Mouse (Mus musculus) MEL (cell line): Measurements from ENCODE around the gene Rbck1. TPM values are rescaled to one million over a fixed set of nuclear protein-coding genes. Genes with fewer than 3 reads are reported as not detected.
"Not testable (repeated sequence)": the region's sequence is repeated elsewhere in the genome, so short reads cannot be mapped to it uniquely, and the experiment has no call there.

Experiments used
- DNase-seq: peaks from one replicate; pipeline ENCODE4 v3.0.0; 2011; ENCODE audit warnings: low read depth, low spot score
- H3K27ac ChIP-seq: 2 replicates; pipeline ENCODE4 v1.5.1; 2012; ENCODE audit warnings: low read depth, mild to moderate bottlenecking, control low read depth, low read length, moderate library complexity; ENCODE audit not compliant: control insufficient read depth
- H3K27me3 ChIP-seq, 2 experiments: fragments of 150-350 bp in 1 of 2; sonication (generic) in 1 of 2; 2 replicates each; pipeline ENCODE4 v1.6.1; 2012; ENCODE audit warnings: low read length in 2 of 2, mild to moderate bottlenecking in 2 of 2, improper control_type of control experiment in 1 of 2, moderate library complexity in 1 of 2; ENCODE audit not compliant: insufficient read depth in 2 of 2, control insufficient read depth in 1 of 2
- H3K36me3 ChIP-seq, 2 experiments: 2 replicates each; pipeline ENCODE4 v1.6.1; 2012 to 2014; ENCODE audit warnings: low read length in 2 of 2, improper control_type of control experiment in 1 of 2, inconsistent platforms in 1 of 2, mild to moderate bottlenecking in 1 of 2; ENCODE audit not compliant: insufficient read depth in 2 of 2, control insufficient read depth in 1 of 2
- H3K4me1 ChIP-seq, 2 experiments: fragments of 150-350 bp in 1 of 2; sonication (generic) in 1 of 2; 2 replicates each; pipeline ENCODE4 v1.6.1; 2012; ENCODE audit warnings: low read length in 2 of 2, improper control_type of control experiment in 1 of 2, mild to moderate bottlenecking in 1 of 2; ENCODE audit not compliant: insufficient read depth in 2 of 2, control insufficient read depth in 1 of 2
- H3K4me3 ChIP-seq, 2 experiments: fragments of 150-350 bp in 1 of 2; sonication (generic) in 1 of 2; 2 replicates each; pipeline ENCODE4 v1.5.1; 2012; ENCODE audit warnings: low read depth in 2 of 2, low read length in 2 of 2, mild to moderate bottlenecking in 2 of 2, moderate library complexity in 2 of 2, control low read depth in 1 of 2, improper control_type of control experiment in 1 of 2; ENCODE audit not compliant: control insufficient read depth in 1 of 2, insufficient read depth in 1 of 2
- H3K79me2 ChIP-seq: 2 replicates; pipeline ENCODE4 v1.6.1; 2012; ENCODE audit warnings: mild to moderate bottlenecking, low read length, moderate library complexity; ENCODE audit not compliant: control insufficient read depth, poor library complexity, insufficient read depth
- H3K9ac ChIP-seq: 2 replicates; pipeline ENCODE4 v1.6.1; 2012; ENCODE audit warnings: low read depth, mild to moderate bottlenecking, control low read depth, low read length, moderate library complexity; ENCODE audit not compliant: control insufficient read depth, poor library complexity, severe bottlenecking
- H3K9me3 ChIP-seq: fragments of 150-350 bp; sonication (generic); replicated peaks from 2 replicates; pipeline ENCODE4 v1.6.1; 2012; ENCODE audit warnings: mild to moderate bottlenecking, low read length, improper control_type of control experiment, moderate library complexity; ENCODE audit not compliant: insufficient read depth
- CHD1 ChIP-seq: IDR thresholded peaks from 2 replicates; pipeline ENCODE4 v1.6.1; 2012; ENCODE audit warnings: low read depth, mild to moderate bottlenecking, inconsistent platforms, low read length, improper control_type of control experiment
- CTCF ChIP-seq, 3 experiments: IDR thresholded peaks in 2 of 3; conservative IDR thresholded peaks in 1 of 3; 2 replicates each; pipeline ENCODE4 v1.5.1; 2011 to 2012; ENCODE audit warnings: low read length in 3 of 3, low read depth in 2 of 3, mild to moderate bottlenecking in 2 of 3, improper control_type of control experiment in 1 of 3, inconsistent platforms in 1 of 3, mixed read lengths in 1 of 3, moderate library complexity in 1 of 3; ENCODE audit not compliant: control insufficient read depth in 1 of 3, insufficient read depth in 1 of 3, poor library complexity in 1 of 3, severe bottlenecking in 1 of 3
- E2F4 ChIP-seq: IDR thresholded peaks from 2 replicates; pipeline ENCODE4 v1.6.1; 2011; ENCODE audit warnings: low read depth, low read length, improper control_type of control experiment, borderline replicate concordance
- ETS1 ChIP-seq: IDR thresholded peaks from 2 replicates; pipeline ENCODE4 v1.6.1; 2012; ENCODE audit warnings: low read depth, mild to moderate bottlenecking, inconsistent platforms, low read length, improper control_type of control experiment, moderate library complexity
- GABPA ChIP-seq: IDR thresholded peaks from 2 replicates; pipeline ENCODE4 v1.6.1; 2012; ENCODE audit warnings: low read depth, mild to moderate bottlenecking, inconsistent platforms, low read length, improper control_type of control experiment, moderate library complexity
- HCFC1 ChIP-seq: IDR thresholded peaks from 2 replicates; pipeline ENCODE4 v1.6.1; 2012; ENCODE audit warnings: low read depth, mild to moderate bottlenecking, inconsistent platforms, low read length, improper control_type of control experiment, moderate library complexity
- KAT2A ChIP-seq: conservative IDR thresholded peaks from 2 replicates; pipeline ENCODE4 v1.6.1; 2012; ENCODE audit warnings: low read depth, low read length, improper control_type of control experiment, inconsistent platforms
- MXI1 ChIP-seq: IDR thresholded peaks from 2 replicates; pipeline ENCODE4 v1.6.1; 2011; ENCODE audit warnings: mild to moderate bottlenecking, low read depth, low read length, improper control_type of control experiment
- MYB ChIP-seq: IDR thresholded peaks from 2 replicates; pipeline ENCODE4 v1.6.1; 2011; ENCODE audit warnings: mild to moderate bottlenecking, low read depth, low read length, improper control_type of control experiment
- NELFE ChIP-seq: IDR thresholded peaks from 2 replicates; pipeline ENCODE4 v1.6.1; 2011; ENCODE audit warnings: low read depth, low read length, improper control_type of control experiment
- POLR2AphosphoS5 ChIP-seq: IDR thresholded peaks from 2 replicates; pipeline ENCODE4 v1.6.1; 2012; ENCODE audit warnings: low read depth, borderline replicate concordance, mild to moderate bottlenecking, inconsistent platforms, low read length, moderate library complexity, mixed read lengths
- RAD21 ChIP-seq: IDR thresholded peaks from 2 replicates; pipeline ENCODE4 v1.6.1; 2011; ENCODE audit warnings: mild to moderate bottlenecking, low read depth, low read length, improper control_type of control experiment
- SMC3 ChIP-seq: IDR thresholded peaks from 2 replicates; pipeline ENCODE4 v1.6.1; 2011; ENCODE audit warnings: low read depth, low read length, improper control_type of control experiment
- TCF12 ChIP-seq: IDR thresholded peaks from 2 replicates; pipeline ENCODE4 v1.6.1; 2014; ENCODE audit warnings: low read depth, mild to moderate bottlenecking, inconsistent platforms, low read length, improper control_type of control experiment, moderate library complexity
- UBTF ChIP-seq: IDR thresholded peaks from 2 replicates; pipeline ENCODE4 v1.6.1; 2012; ENCODE audit warnings: low read depth, mild to moderate bottlenecking, inconsistent platforms, low read length, improper control_type of control experiment, moderate library complexity, borderline replicate concordance; ENCODE audit not compliant: insufficient read depth
- USF2 ChIP-seq, 2 experiments: IDR thresholded peaks; 2 replicates each; pipeline ENCODE4 v1.6.1; 2011 to 2012; ENCODE audit warnings: improper control_type of control experiment in 2 of 2, low read length in 2 of 2, borderline replicate concordance in 1 of 2, inconsistent platforms in 1 of 2, low read depth in 1 of 2, mild to moderate bottlenecking in 1 of 2; ENCODE audit not compliant: insufficient read depth in 1 of 2
- ZC3H11A ChIP-seq: IDR thresholded peaks from 2 replicates; pipeline ENCODE4 v1.6.1; 2012; ENCODE audit warnings: low read depth, mild to moderate bottlenecking, inconsistent platforms, low read length, improper control_type of control experiment
- ZKSCAN1 ChIP-seq: IDR thresholded peaks from 2 replicates; pipeline ENCODE4 v1.6.1; 2012; ENCODE audit warnings: low read depth, mild to moderate bottlenecking, inconsistent platforms, low read length, improper control_type of control experiment, moderate library complexity
- ZNF384 ChIP-seq: IDR thresholded peaks from 2 replicates; pipeline ENCODE4 v1.6.1; 2012; ENCODE audit warnings: low read depth, mild to moderate bottlenecking, inconsistent platforms, low read length, improper control_type of control experiment
- polyA plus RNA-seq, 2 experiments: library from polyadenylated mRNA; stranded (reverse) in 1 of 2; unstranded in 1 of 2; fragments of >175 nt in 1 of 2; fragments of >200 nt in 1 of 2; gene quantifications; 2 replicates each; pipeline versions ENCODE4 v1.2.1 to v1.2.4; 2012; ENCODE audit warnings: low replicate concordance in 2 of 2, low read depth in 1 of 2; ENCODE audit not compliant: insufficient read length in 2 of 2, insufficient read depth in 1 of 2, missing spikeins in 1 of 2
- total RNA-seq: library from RNA; depleted of rRNA; stranded (reverse); fragments of 300-350 nt; gene quantifications from 2 replicates; pipeline ENCODE4 v1.2.3, GENCODE M21; 2012

The Rbck1 gene
- total and polyA plus RNA-seq, 3 experiments = 90.9 to 162 (median 92.1) TPM

- DNase-seq = peak; percentile 56
- TF ChIP-seq ZC3H11A (peak; percentile 29), SMC3 (peak; percentile 37; the same call in 1 of the 2 replicates), CTCF (IDR thresholded peaks at IDR 0.05 in 2 of 3, conservative IDR thresholded peaks at IDR 0.05 in 1 of 3; ENCODE audit: control insufficient read depth in 1 of 3, insufficient read depth in 1 of 3, low read depth in 2 of 3, low read length in 3 of 3, poor library complexity in 1 of 3, severe bottlenecking in 1 of 3) (peak; percentile 30 to 58 (median 51); a peak in 5 of 6 replicates), RAD21 (peak; percentile 26)
- TF ChIP-seq, all 39 proteins: peak for 4; not testable (repeated sequence) for 35
- not testable (repeated sequence) for H3K79me2 ChIP-seq, H3K4me3 ChIP-seq, H3K27me3 ChIP-seq, H3K27ac ChIP-seq, H3K9ac ChIP-seq, H3K36me3 ChIP-seq, H3K4me1 ChIP-seq, H3K9me3 ChIP-seq
Measured at GRCm38 (mm10) chr2:152358977-152359376, 26.5 kb upstream of the Rbck1 start.

- no peaks in the 10 kb centered on the region for H3K36me3 ChIP-seq
- no peak overlapping the region for H3K4me3 ChIP-seq
- TF ChIP-seq NELFE (no peak), UBTF (no peak), CHD1 (no peak), ZKSCAN1 (no peak), MXI1 (no peak), ZNF384 (no peak), CTCF (IDR thresholded peaks at IDR 0.05 in 2 of 3, conservative IDR thresholded peaks at IDR 0.05 in 1 of 3; ENCODE audit: control insufficient read depth in 1 of 3, insufficient read depth in 1 of 3, low read depth in 2 of 3, low read length in 3 of 3, poor library complexity in 1 of 3, severe bottlenecking in 1 of 3) (no peak), HCFC1 (no peak), GABPA (no peak), MYB (no peak), E2F4 (no peak), USF2 (IDR thresholded peaks at IDR 0.05; ENCODE audit: borderline replicate concordance in 1 of 2, insufficient read depth in 1 of 2, low read depth in 1 of 2, low read length in 2 of 2) (no peak), ETS1 (no peak), POLR2AphosphoS5 (no peak), RAD21 (no peak), TCF12 (no peak), KAT2A (no peak)
- no peak overlapping the region for H3K9ac ChIP-seq
- H3K27me3 ChIP-seq = no peaks in the 10 kb centered on the region
- peaks cover 0 to 3% of the 10 kb centered on the region in 2 experiments; a peak in 2 of 4 replicates for H3K4me1 ChIP-seq
- no peak overlapping the region for H3K27ac ChIP-seq
- no peaks in the 10 kb centered on the region for H3K79me2 ChIP-seq
- H3K9me3 ChIP-seq = no peaks in the 10 kb centered on the region
- no peak for DNase-seq
Measured at GRCm38 (mm10) chr2:152357254-152357653, 24.8 kb upstream of the Rbck1 start.
